Comparison of ENCODE assay signal across 12 mouse cellular contexts in genomic region chr17:66131212-66131611, GRCm38 (mm10). TPM values are rescaled to one million over a fixed set of nuclear protein-coding genes. Genes with fewer than 3 reads are reported as not detected.
DNase-seq lines count a peak whose midpoint lies in the region; ATAC-seq and TF ChIP-seq lines count a peak whose summit lies in the region.
"Had no signal": no experiment of that assay in that cellular context is flagged by ENCODE, and none has a peak within 500 bp of the region (broad histone marks: within the 10 kb centered on the region; RNA-seq: fewer than 3 reads in every experiment).

No protein-coding gene starts in this region.

- H3K4me1 ChIP-seq in lung, postnatal 0 days (ENCODE audit: insufficient read depth, low read depth, low read length): no peaks in the 10 kb centered on the region

- CTCF ChIA-PET in Patski (lab: Charles Lee): interaction anchor here (1.3 kb wide), 1 partner anchor 18 kb away, joined by 3 read pairs; no protein-coding TSS in a partner anchor

- no peaks in the 10 kb centered on the region for H3K27me3 ChIP-seq in lung, postnatal 0 days (replicated peaks; ENCODE audit: insufficient read depth, low read length)
- no peaks in the 10 kb centered on the region for H3K27me3 ChIP-seq in Patski
- no peaks in the 10 kb centered on the region for H3K27me3 ChIP-seq in splenic B cell, adult 2 months (ENCODE audit: control insufficient read depth, insufficient read depth, low read length, poor library complexity, severe bottlenecking)

- POLR2A ChIA-PET in Patski (lab: Charles Lee): no interaction called here

- no peak overlapping the region for H3K4me3 ChIP-seq in lung, postnatal 0 days (ENCODE audit: low read depth, low read length)
- H3K4me3 ChIP-seq: erythroblast, embryonic 14.5 days had no signal

- peaks cover 36% of the 10 kb centered on the region; the same call in 1 of the 2 replicates for H3K36me3 ChIP-seq in lung, postnatal 0 days (ENCODE audit: insufficient read depth, low read length)
- peaks cover 6% of the 10 kb centered on the region for H3K36me3 ChIP-seq in splenic B cell, adult 2 months (ENCODE audit: control insufficient read depth, insufficient read depth, low read length, poor library complexity, severe bottlenecking)

- in situ Hi-C loops in Patski (cut with MboI; ENCODE audit: low pct_unique_long_range_greater_than_20kb): no loop called here

- TF ChIP-seq CTCF in lung, postnatal 0 days (IDR thresholded peaks at IDR 0.05): peak; percentile 56
- TF ChIP-seq CTCF in Patski (IDR thresholded peaks at IDR 0.05): peak; percentile 63

- no peaks in the 10 kb centered on the region for H3K9me3 ChIP-seq in lung, postnatal 0 days (ENCODE audit: low read length)

- H3K9ac ChIP-seq in lung, postnatal 0 days (replicated peaks; ENCODE audit: low read depth): no peak overlapping the region

- no peak overlapping the region for H3K27ac ChIP-seq in lung, postnatal 0 days (ENCODE audit: low read length)

- no peak for TF ChIP-seq EP300 in lung, postnatal 0 days (IDR thresholded peaks at IDR 0.05)

- ATAC-seq in lung, postnatal 0 days: peak; percentile 30; the same call in 1 of the 2 replicates
- ATAC-seq in Patski: no peak

- no peak overlapping the region for H3K4me2 ChIP-seq in lung, postnatal 0 days (replicated peaks; ENCODE audit: low read depth, low read length)

- no peak for DNase-seq in lung, postnatal 0 days (ENCODE audit: low spot score)
- DNase-seq in lung, postnatal 14 days: no peak
- no peak for DNase-seq in Patski (ENCODE audit: low read depth, low spot score)
- peak; percentile 65 for DNase-seq in induced T-regulatory cell, adult 2 months (ENCODE audit: low read depth)
- DNase-seq in splenic B cell, adult 2 months (ENCODE audit: low read depth, low spot score): peak; percentile 53
- DNase-seq in layer of hippocampus, postnatal 25 days (ENCODE audit: extremely low spot score in 1 of 2, low spot score in 1 of 2): no peak
- no peak for DNase-seq in adrenal gland, adult 2 months
- DNase-seq in ovary, postnatal 10 days (ENCODE audit: low spot score): no peak
- DNase-seq: adrenal gland, postnatal 14 days; kidney, adult 18-20 months; right cerebral cortex, adult 18-20 months had no signal

- WGBS in lung, postnatal 0 days: 93% methylated on average over 4 of the region's 4 CpGs

RNA-seq across cellular contexts. Expression of gene Ddx11, which starts 7.9 kb away (rescaled TPM):
- 2.1 and 2.2 TPM in 2 replicates for polyA plus RNA-seq in lung, postnatal 0 days (2015; fragmentation: Nextera tagmentation; extraction: Ambion mirVana)
- polyA plus RNA-seq in Patski (2021): 12.7 TPM
- 1 to 10 TPM; 1.2 to 2.1 TPM for total RNA-seq in layer of hippocampus, postnatal 25 days (2021)
- total RNA-seq in adrenal gland, adult 2 months (2021): 1 to 10 TPM; 2.5 to 4.7 TPM
- 2.8 and 4.6 TPM in 2 replicates for polyA plus RNA-seq in adrenal gland, adult 2 months (2012; rRNA removed)

RNA-seq across cellular contexts. Expression of gene Washc1, which starts 19.9 kb away (rescaled TPM):
- polyA plus RNA-seq in lung, postnatal 0 days (2015; fragmentation: Nextera tagmentation; extraction: Ambion mirVana): 40.1 and 43.4 TPM in 2 replicates
- 57.7 TPM for polyA plus RNA-seq in Patski (2021)
- 10 to 100 TPM; 43.6 to 44.8 TPM for total RNA-seq in layer of hippocampus, postnatal 25 days (2021)
- total RNA-seq in adrenal gland, adult 2 months (2021): 10 to 100 TPM; 33.6 to 34.3 TPM
- 37.7 and 43.4 TPM in 2 replicates for polyA plus RNA-seq in adrenal gland, adult 2 months (2012; rRNA removed)

RNA-seq across cellular contexts. Expression of gene Ndufv2, which starts 29.9 kb away (rescaled TPM):
- polyA plus RNA-seq in lung, postnatal 0 days (2015; fragmentation: Nextera tagmentation; extraction: Ambion mirVana): 219 and 239 TPM in 2 replicates
- 294 TPM for polyA plus RNA-seq in Patski (2021)
- total RNA-seq in layer of hippocampus, postnatal 25 days (2021): 100 to 1,000 TPM; 248 to 262 TPM
- total RNA-seq in adrenal gland, adult 2 months (2021): 100 to 1,000 TPM; 422 to 433 TPM
- 27.6 and 29.0 TPM in 2 replicates for polyA plus RNA-seq in adrenal gland, adult 2 months (2012; rRNA removed)

RNA-seq across cellular contexts. Expression of gene Ankrd12, which starts 54.3 kb away (rescaled TPM):
- polyA plus RNA-seq in lung, postnatal 0 days (2015; fragmentation: Nextera tagmentation; extraction: Ambion mirVana): 29.4 and 33.4 TPM in 2 replicates
- 20.4 TPM for polyA plus RNA-seq in Patski (2021)
- total RNA-seq in layer of hippocampus, postnatal 25 days (2021): 100 to 1,000 TPM; 146 to 159 TPM
- 10 to 100 TPM; 24.1 to 30.1 TPM for total RNA-seq in adrenal gland, adult 2 months (2021)
- 1.1 and 2.3 TPM in 2 replicates for polyA plus RNA-seq in adrenal gland, adult 2 months (2012; rRNA removed)

Comparison
In these comparisons a context has a peak if more than half of its experiments do, and no peak if none do; other contexts are left out.
1. DNase-seq: peak in induced T-regulatory cell, adult 2 months (single experiment) and splenic B cell, adult 2 months (single experiment); none in lung, postnatal 0 days (single experiment), lung, postnatal 14 days (single experiment), Patski (single experiment), layer of hippocampus, postnatal 25 days (0 of 2), adrenal gland, adult 2 months (single experiment) and ovary, postnatal 10 days (single experiment).